Mouse (Mus musculus) heart, postnatal 36 days (tissue): ENCODE data around the gene BC025920. TPM values are rescaled to one million over a fixed set of nuclear protein-coding genes. Genes with fewer than 3 reads are reported as not detected.

Experiments
- DNase-seq, 2 experiments: peaks; one replicate each; pipeline ENCODE4 v3.0.0; 2021 to 2022
- intact Hi-C: fragments of 180-260 bp; cut with DNase I; formaldehyde crosslinking; loops from one replicate; pipeline ENCODE4 v1.15.1; 2025
- total RNA-seq, 2 experiments: library from RNA; stranded (reverse); gene quantifications; 2 replicates each; pipeline ENCODE4 v1.2.3; 2021

The BC025920 gene
- total RNA-seq, 2 experiments from 2014 or later = 2.6 to 2.7 TPM

GRCm38 (mm10) chr10:81600738-81601203 lies 5.3 kb upstream of the BC025920 start, which contains the start of gene Tle6:
Gene Tle6, minus strand, starts transcription at chr10:81601073.
- DNase-seq = peak; percentile 91 to 92
- intact Hi-C loops = loop anchor here (5.0 kb wide), 3 partner anchors 38 to 98 kb away; partner anchors contain the start of gene S1pr4

GRCm38 (mm10) chr10:81601396-81601905 lies 4.6 kb upstream of the BC025920 start:
- DNase-seq = no peak
- intact Hi-C loops = loop anchor here (5.0 kb wide), 3 partner anchors 39 to 99 kb away; partner anchors contain the start of gene S1pr4

GRCm38 (mm10) chr10:81602741-81603151 lies 3.3 kb upstream of the BC025920 start:
- peak in 1 of 2 experiments; percentile 28 for DNase-seq
- intact Hi-C loops = loop anchor here (5.0 kb wide), 3 partner anchors 40 to 100 kb away; partner anchors contain the start of gene S1pr4

GRCm38 (mm10) chr10:81604019-81604967 lies 1.8 kb upstream of the BC025920 start:
- no peak for DNase-seq
- intact Hi-C loops = loop anchor here (2.0 to 5.0 kb wide), 4 partner anchors 33 to 102 kb away; partner anchors contain the start of gene S1pr4

- DNase-seq = peak; percentile 89 to 91
- intact Hi-C loops = loop anchor here (2.0 to 5.0 kb wide), 5 partner anchors 34 to 567 kb away; partner anchors contain the start of gene S1pr4
These were observed 953 bp upstream of the BC025920 start for GRCm38 (mm10) chr10:81604968-81605665.

- intact Hi-C loops = loop anchor here (2.0 to 5.0 kb wide), 2 partner anchors 35 to 567 kb away; no protein-coding TSS in a partner anchor
These were observed 450 bp upstream of the BC025920 start for GRCm38 (mm10) chr10:81605666-81605973.

GRCm38 (mm10) chr10:81608308-81608707 lies 2.2 kb downstream of the BC025920 start:
- intact Hi-C loops = loop anchor here (5.0 kb wide), 1 partner anchor 564 kb away; no protein-coding TSS in a partner anchor

More at GRCm38 (mm10) chr10:81605666-81605973, 450 bp upstream of the BC025920 start:
- DNase-seq = no peak

GRCm38 (mm10) chr10:81612779-81613178 lies 6.7 kb downstream of the BC025920 start:
- intact Hi-C loops = no loop called here
- no peak for DNase-seq

More at GRCm38 (mm10) chr10:81608308-81608707, 2.2 kb downstream of the BC025920 start:
- no peak for DNase-seq

GRCm38 (mm10) chr10:81615486-81615885 lies 9.4 kb downstream of the BC025920 start:
- DNase-seq = no peak
- intact Hi-C loops = no loop called here

GRCm38 (mm10) chr10:81619976-81620375 lies 13.9 kb downstream of the BC025920 start:
- intact Hi-C loops = no loop called here
- no peak for DNase-seq

- no peak for DNase-seq
- intact Hi-C loops = no loop called here
These were observed 14.7 kb downstream of the BC025920 start for GRCm38 (mm10) chr10:81620786-81621185.

GRCm38 (mm10) chr10:81623441-81623840 lies 17.4 kb downstream of the BC025920 start:
- intact Hi-C loops = no loop called here
- no peak for DNase-seq

- intact Hi-C loops = loop anchor here (2.0 kb wide), 1 partner anchor 20 kb away; the partner anchor contains the start of gene BC025920
These were observed 20.3 kb downstream of the BC025920 start for GRCm38 (mm10) chr10:81626101-81626993.

GRCm38 (mm10) chr10:81626994-81627835 lies 21.1 kb downstream of the BC025920 start, which contains the start of gene Sirt6:
Gene Sirt6, minus strand, starts transcription at chr10:81627797.
- peak; percentile 89 to 93 for DNase-seq
- intact Hi-C loops = loop anchor here (2.0 kb wide), 1 partner anchor 20 kb away; the partner anchor contains the start of gene BC025920

More at GRCm38 (mm10) chr10:81626101-81626993, 20.3 kb downstream of the BC025920 start:
- no peak for DNase-seq

- intact Hi-C loops = loop anchor here (2.0 kb wide), 1 partner anchor 21 kb away; the partner anchor contains the start of gene BC025920
- peak in 1 of 2 experiments; percentile 31 for DNase-seq
These were observed 21.8 kb downstream of the BC025920 start for GRCm38 (mm10) chr10:81627836-81628220.

- intact Hi-C loops = no loop called here
These were observed 22.3 kb downstream of the BC025920 start, which contains the start of gene Ankrd24 for GRCm38 (mm10) chr10:81628390-81628789. Gene Ankrd24, plus strand, starts transcription at chr10:81628540.

GRCm38 (mm10) chr10:81633253-81634099 lies 27.4 kb downstream of the BC025920 start:
- intact Hi-C loops = no loop called here
- peak; percentile 69 to 81 for DNase-seq

More at GRCm38 (mm10) chr10:81628390-81628789, 22.3 kb downstream of the BC025920 start, which contains the start of gene Ankrd24:
- no peak for DNase-seq
